Mouse (Mus musculus) intestine, embryonic 15.5 days (tissue): ENCODE data around the gene Atg13. TPM values are rescaled to one million over a fixed set of nuclear protein-coding genes. Genes with fewer than 3 reads are reported as not detected.

Experiments used
- ATAC-seq: fragments of 200-750 bp; cut with Nextera tagmentation; 2 replicates; pipeline ENCODE4 v1.8.0; 2017; ENCODE audit warnings: moderate TSS enrichment, moderate library complexity
- H3K27ac ChIP-seq: fragments of 300-500 bp; sonication (generic); 2 replicates; pipeline ENCODE4 v1.5.1; 2015; ENCODE audit warnings: mild to moderate bottlenecking, inconsistent platforms
- H3K27me3 ChIP-seq: fragments of 300-500 bp; sonication (generic); replicated peaks from 2 replicates; pipeline ENCODE4 v1.6.1; 2015; ENCODE audit warnings: inconsistent platforms
- H3K36me3 ChIP-seq: fragments of 300-500 bp; sonication (generic); 2 replicates; pipeline ENCODE4 v1.6.1; 2015; ENCODE audit warnings: inconsistent platforms
- H3K4me1 ChIP-seq: fragments of 300-500 bp; sonication (generic); replicated peaks from 2 replicates; pipeline ENCODE4 v1.6.1; 2015; ENCODE audit warnings: inconsistent platforms
- H3K4me2 ChIP-seq: fragments of 300-500 bp; sonication (generic); replicated peaks from 2 replicates; pipeline ENCODE4 v1.6.1; 2015; ENCODE audit warnings: mild to moderate bottlenecking, inconsistent platforms
- H3K4me3 ChIP-seq: fragments of 300-500 bp; sonication (generic); replicated peaks from 2 replicates; pipeline ENCODE4 v1.5.1; 2015; ENCODE audit warnings: inconsistent platforms
- H3K9ac ChIP-seq: fragments of 300-500 bp; sonication (generic); 2 replicates; pipeline ENCODE4 v1.6.1; 2015; ENCODE audit warnings: inconsistent platforms
- H3K9me3 ChIP-seq: fragments of 300-500 bp; sonication (generic); 2 replicates; pipeline ENCODE4 v1.6.1; 2016; ENCODE audit warnings: inconsistent platforms
- WGBS: fragments of 180-500 bp; shearing (Covaris S2); methylation state at CpG from one replicate; pipeline ENCODE4 v1.1.7; 2015; 5-methylcytosine and 5-hydroxymethylcytosine counted together
- polyA plus RNA-seq: library from polyadenylated mRNA; unstranded; fragments of >200 nt; fragmentation: Nextera tagmentation; extraction: Ambion mirVana; gene quantifications from 2 replicates; pipeline ENCODE4 v1.2.1, GENCODE M21; 2015

The Atg13 gene
- polyA plus RNA-seq, 1 experiment from 2014 or later = 20.4 TPM

DNA sequence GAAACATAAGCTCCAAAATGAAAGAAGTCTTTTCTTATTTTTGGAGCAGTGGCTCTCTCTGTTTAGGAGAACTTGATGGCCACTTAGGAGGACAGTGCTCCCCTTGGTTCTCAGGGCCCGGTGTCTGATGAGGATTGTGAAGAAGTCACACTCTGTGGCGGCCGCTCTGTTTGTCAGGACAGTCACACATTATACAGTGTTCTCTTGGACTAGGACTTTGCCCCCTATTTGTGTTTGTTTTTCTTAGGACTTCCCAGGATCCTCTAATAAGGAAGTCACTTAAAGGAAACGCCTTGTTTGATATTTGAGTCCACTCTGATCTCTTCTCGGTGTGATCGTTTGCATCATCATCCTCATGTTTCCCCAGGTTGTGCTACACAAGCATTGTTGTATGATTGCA is 7.9 kb upstream of the Atg13 start:
- no peak overlapping the region for H3K27ac ChIP-seq
- WGBS = 65% methylated on average over 6 of the region's 6 CpGs
- ATAC-seq = peak; percentile 94
- 0 out of 2 replicates have a peak, but pooled peaks cover 4% of the 10 kb centered on the region for H3K36me3 ChIP-seq
- H3K9me3 ChIP-seq = no peaks in the 10 kb centered on the region
- no peaks in the 10 kb centered on the region for H3K4me1 ChIP-seq
- peak overlapping the region; percentile 15; the same call in 1 of the 2 replicates for H3K4me2 ChIP-seq
- H3K4me3 ChIP-seq = no peak overlapping the region
- H3K27me3 ChIP-seq = no peaks in the 10 kb centered on the region
- H3K9ac ChIP-seq = no peak overlapping the region

DNA sequence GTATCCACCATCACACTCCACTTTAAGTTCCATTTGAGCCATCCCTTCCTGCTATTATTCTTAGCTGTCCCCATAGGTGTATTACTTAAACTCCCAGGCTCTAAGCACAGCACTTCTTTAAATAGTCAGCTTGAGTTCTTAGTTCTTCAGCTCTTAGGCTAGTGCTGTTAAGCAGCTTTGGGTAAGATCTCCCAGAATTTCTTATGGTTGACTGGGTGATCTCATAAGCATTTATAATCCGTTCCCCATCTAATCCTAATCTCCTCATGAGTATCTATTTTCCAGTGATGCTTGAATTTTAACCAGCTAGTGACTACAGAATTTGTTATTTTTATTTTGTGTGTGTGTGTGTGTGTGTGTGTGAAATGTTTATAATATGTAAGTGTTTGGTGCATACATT is 4.5 kb upstream of the Atg13 start:
- ATAC-seq = no peak
- Histone ChIP-seq H3K4me2 (no peak overlapping the region), H3K27ac (no peak overlapping the region), H3K27me3 (no peaks in the 10 kb centered on the region), H3K36me3 (no peaks in the 10 kb centered on the region), H3K9ac (no peak overlapping the region), H3K4me1 (peaks cover 4% of the 10 kb centered on the region; the same call in 1 of the 2 replicates), H3K4me3 (no peak overlapping the region), H3K9me3 (no peaks in the 10 kb centered on the region)
- WGBS = 91% methylated on average over 1 of the region's 1 CpGs

DNA sequence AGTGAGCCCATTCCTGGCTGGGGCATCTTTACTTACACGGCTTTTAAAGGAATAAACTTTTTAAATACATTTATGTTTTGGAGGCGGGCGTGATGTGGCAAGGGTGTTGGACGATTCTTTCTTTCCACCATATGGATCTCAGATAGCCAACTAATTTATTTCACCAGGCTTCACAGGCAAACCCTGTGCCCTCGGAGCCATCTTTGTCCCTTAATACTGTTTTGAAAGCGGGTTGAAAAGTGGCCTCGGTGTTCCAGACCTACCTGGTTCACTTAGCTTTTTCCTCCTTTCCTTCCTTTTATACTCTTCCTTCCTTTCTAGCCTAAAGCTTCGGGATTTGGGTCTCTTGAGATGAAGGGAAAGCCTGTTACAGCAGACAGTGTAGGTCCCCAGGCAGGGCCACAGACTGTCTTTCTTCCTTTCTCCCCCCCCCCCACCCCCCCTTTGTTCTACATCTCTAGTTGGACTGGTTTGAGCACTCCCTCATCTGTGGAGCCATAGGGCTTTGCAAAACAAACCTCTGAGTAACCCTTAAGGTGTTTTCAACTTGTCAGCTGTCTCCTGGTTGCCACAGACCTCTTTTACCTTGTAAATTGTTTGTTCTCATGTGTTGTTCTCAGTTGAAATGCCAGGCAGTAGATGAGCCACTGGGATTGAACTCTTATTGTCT is 1.0 kb upstream of the Atg13 start:
- Histone ChIP-seq H3K4me1 (peaks cover 7% of the 10 kb centered on the region; the same call in 1 of the 2 replicates), H3K9ac (peak overlapping the region; percentile 61), H3K4me3 (peak overlapping the region; percentile 72), H3K4me2 (peak overlapping the region; percentile 70), H3K27me3 (no peaks in the 10 kb centered on the region), H3K36me3 (no peaks in the 10 kb centered on the region), H3K9me3 (no peaks in the 10 kb centered on the region), H3K27ac (peak overlapping the region; percentile 80)
- WGBS = 2% methylated on average over 8 of the region's 8 CpGs
- no peak for ATAC-seq

GRCm38 (mm10) chr2:91708361-91708760 is 2.0 kb downstream of the Atg13 start:
- H3K9me3 ChIP-seq = no peaks in the 10 kb centered on the region
- no peak for ATAC-seq
- no peak overlapping the region for H3K27ac ChIP-seq
- H3K27me3 ChIP-seq = no peaks in the 10 kb centered on the region
- no peak overlapping the region for H3K4me3 ChIP-seq
- H3K4me1 ChIP-seq = peaks cover 7% of the 10 kb centered on the region; the same call in 1 of the 2 replicates
- no peaks in the 10 kb centered on the region for H3K36me3 ChIP-seq
- H3K9ac ChIP-seq = no peak overlapping the region
- WGBS = 92% methylated on average over 6 of the region's 6 CpGs
- H3K4me2 ChIP-seq = no peak overlapping the region

DNA sequence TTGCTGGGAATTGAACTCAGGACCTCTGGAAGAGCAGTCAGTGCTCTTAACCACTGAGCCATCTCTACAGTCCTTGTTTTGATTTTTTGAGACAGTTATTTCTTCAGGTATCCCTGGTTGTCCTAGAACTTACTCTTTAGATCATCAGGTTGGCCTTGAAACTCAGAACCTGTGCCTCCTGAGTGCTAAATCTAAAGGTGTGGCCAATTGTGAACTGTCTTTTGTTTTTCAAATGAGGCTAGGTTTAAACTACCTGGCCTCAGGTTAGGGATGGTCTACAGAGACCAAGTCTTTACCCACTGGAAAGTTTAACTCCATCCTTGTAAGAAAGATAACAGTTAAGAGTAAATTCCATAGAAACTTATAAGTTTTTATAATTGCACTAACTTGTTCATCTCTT is 3.9 kb downstream of the Atg13 start:
- Histone ChIP-seq H3K4me3 (no peak overlapping the region), H3K27me3 (no peaks in the 10 kb centered on the region), H3K9ac (no peak overlapping the region), H3K36me3 (no peaks in the 10 kb centered on the region), H3K27ac (no peak overlapping the region), H3K4me1 (peaks cover 3% of the 10 kb centered on the region; the same call in 1 of the 2 replicates), H3K4me2 (no peak overlapping the region), H3K9me3 (no peaks in the 10 kb centered on the region)
- no peak for ATAC-seq

DNA sequence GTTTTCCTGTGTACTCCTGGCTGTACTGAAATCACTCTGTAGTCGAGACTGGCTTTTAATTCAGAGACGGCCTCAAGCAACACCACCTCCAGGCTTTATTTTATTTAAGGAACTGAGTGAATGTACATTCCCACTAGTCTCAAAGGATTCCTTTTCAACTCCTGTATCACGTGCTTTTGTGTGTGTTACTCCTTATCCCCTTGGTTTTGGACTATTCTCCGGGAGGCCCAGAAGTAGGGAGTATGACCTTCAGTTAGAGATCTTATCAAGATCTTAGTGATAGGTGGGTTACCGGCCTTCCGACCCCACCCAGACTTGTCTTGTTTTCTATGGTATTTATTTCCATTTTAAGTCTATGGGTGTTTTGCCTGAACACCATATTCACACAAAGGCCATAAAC is 4.6 kb downstream of the Atg13 start:
- H3K27ac ChIP-seq = no peak overlapping the region
- H3K9ac ChIP-seq = no peak overlapping the region
- H3K4me3 ChIP-seq = no peak overlapping the region
- 77% methylated on average over 6 of the region's 6 CpGs for WGBS
- H3K9me3 ChIP-seq = no peaks in the 10 kb centered on the region
- no peaks in the 10 kb centered on the region for H3K36me3 ChIP-seq
- H3K27me3 ChIP-seq = no peaks in the 10 kb centered on the region
- peaks cover 3% of the 10 kb centered on the region; the same call in 1 of the 2 replicates for H3K4me1 ChIP-seq
- no peak overlapping the region for H3K4me2 ChIP-seq
- no peak for ATAC-seq

DNA sequence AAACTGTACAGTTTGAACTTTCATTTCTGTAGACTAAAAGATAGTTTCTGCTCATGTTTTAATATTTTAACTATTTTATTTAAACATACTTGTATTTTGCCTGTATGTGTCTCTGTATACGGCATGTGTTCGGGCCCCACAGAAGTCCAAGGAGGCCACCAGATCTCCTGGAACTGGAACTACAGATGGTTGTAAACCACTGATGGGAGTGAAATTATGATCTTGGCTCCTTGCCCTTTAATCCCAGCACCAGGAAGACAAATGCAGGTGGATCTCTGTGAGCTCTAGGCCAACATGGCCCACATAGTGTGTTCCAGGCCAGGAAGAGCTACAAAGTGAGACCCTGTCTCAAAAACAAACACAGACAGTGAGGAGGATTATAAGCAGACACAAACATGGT is 9.0 kb downstream of the Atg13 start:
- H3K9ac ChIP-seq = no peak overlapping the region
- no peak for ATAC-seq
- H3K27ac ChIP-seq = no peak overlapping the region
- no peaks in the 10 kb centered on the region for H3K27me3 ChIP-seq
- H3K36me3 ChIP-seq = no peaks in the 10 kb centered on the region
- 93% methylated on average over 2 of the region's 2 CpGs for WGBS
- no peak overlapping the region for H3K4me2 ChIP-seq
- no peaks in the 10 kb centered on the region for H3K4me1 ChIP-seq
- no peaks in the 10 kb centered on the region for H3K9me3 ChIP-seq
- no peak overlapping the region for H3K4me3 ChIP-seq

DNA sequence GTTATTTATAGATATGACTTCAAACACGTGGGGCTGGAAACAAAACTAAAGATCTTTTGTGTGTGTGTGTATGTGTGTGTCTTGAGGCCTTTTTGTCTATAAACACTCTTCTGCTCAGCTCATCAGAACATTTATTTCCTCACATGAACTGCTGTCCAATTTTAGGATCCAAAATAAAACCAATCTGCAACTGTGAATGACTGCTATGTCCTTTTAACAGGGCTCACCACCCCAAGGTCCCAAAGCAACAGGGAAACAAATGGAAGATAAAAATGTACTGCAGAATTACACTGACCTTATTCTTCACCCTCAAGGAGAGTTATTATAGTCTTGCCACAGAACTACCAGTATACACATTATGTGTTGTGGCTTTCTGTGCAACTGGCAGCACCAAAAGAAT is 11.2 kb downstream of the Atg13 start:
- H3K27ac ChIP-seq = no peak overlapping the region
- no peak for ATAC-seq
- no peak overlapping the region for H3K4me3 ChIP-seq
- no peaks in the 10 kb centered on the region for H3K9me3 ChIP-seq
- H3K4me2 ChIP-seq = no peak overlapping the region
- no peaks in the 10 kb centered on the region for H3K4me1 ChIP-seq
- 0 out of 2 replicates have a peak, but pooled peaks cover 3% of the 10 kb centered on the region for H3K36me3 ChIP-seq
- WGBS = 62% methylated on average over 1 of the region's 1 CpGs
- no peaks in the 10 kb centered on the region for H3K27me3 ChIP-seq
- no peak overlapping the region for H3K9ac ChIP-seq

DNA sequence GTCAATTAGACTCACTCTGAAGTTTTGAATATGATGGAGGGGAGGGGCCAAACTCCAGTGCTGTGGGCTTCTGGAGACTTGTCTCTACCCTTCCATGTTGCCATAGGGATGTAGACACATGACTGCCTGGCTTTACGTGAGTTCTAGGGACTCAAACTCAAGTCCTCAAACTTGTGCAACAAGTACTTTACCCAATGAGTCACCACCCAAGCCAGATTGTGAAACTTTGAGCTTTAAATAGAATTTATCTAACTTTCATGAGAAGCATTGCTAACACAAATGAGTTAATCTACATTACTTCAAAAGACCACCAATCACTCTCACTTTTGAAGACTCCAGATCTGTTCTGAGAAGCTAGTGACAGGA is 14.2 kb downstream of the Atg13 start:
- peak; percentile 83 for ATAC-seq
- 0 out of 2 replicates have a peak, but pooled peaks cover 3% of the 10 kb centered on the region for H3K36me3 ChIP-seq

DNA sequence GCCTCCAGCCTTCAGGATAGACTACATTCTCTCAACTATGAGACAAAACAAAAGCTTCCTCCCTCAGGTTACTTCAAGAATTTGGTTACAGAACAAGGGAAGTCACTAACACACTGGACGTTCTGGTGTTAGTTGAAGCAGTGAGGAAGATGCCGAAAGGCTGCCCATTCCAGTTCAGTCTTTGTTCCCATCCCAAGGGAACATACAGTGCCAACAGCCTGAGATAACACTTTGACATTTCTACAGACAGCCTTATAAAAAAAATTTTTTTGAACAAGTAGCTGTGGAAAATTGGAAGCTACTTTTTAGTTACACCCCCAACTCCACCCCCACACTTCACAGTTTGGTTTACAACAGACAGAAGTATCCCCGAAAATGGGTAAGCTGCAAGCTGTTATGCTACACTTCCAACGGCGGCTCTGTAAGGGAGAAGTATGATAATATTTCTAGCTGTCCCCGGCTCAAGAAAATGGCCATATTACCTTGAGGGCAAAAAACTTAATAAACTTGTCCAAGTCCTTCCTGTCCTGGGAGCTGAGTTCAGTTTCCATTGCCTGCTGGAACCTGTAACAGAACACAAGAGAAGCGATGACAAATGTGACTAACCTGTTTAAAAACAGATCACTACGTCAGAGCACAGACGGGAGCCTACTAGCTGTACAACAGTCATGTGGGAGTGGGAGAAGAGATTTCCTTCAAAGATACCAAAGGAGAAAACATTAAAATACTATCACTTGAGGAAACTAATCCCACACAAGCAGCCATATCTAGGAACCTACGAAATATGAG is 14.7 kb downstream of the Atg13 start:
- Histone ChIP-seq H3K9ac (no peak overlapping the region), H3K4me2 (no peak overlapping the region), H3K9me3 (no peaks in the 10 kb centered on the region), H3K4me1 (no peaks in the 10 kb centered on the region), H3K27ac (no peak overlapping the region), H3K4me3 (no peak overlapping the region), H3K27me3 (no peaks in the 10 kb centered on the region), H3K36me3 (0 out of 2 replicates have a peak, but pooled peaks cover 5% of the 10 kb centered on the region)
- ATAC-seq = peak; percentile 47; the same call in 1 of the 2 replicates
- 88% methylated on average over 10 of the region's 10 CpGs for WGBS

More for the DNA sequence above, 14.2 kb downstream of the Atg13 start:
- Histone ChIP-seq H3K4me3 (no peak overlapping the region), H3K9ac (no peak overlapping the region), H3K27ac (no peak overlapping the region), H3K27me3 (no peaks in the 10 kb centered on the region), H3K9me3 (no peaks in the 10 kb centered on the region), H3K4me1 (no peaks in the 10 kb centered on the region), H3K4me2 (no peak overlapping the region)
- 61% methylated on average over 1 of the region's 1 CpGs for WGBS

GRCm38 (mm10) chr2:91689452-91689851 is 20.9 kb downstream of the Atg13 start:
- Histone ChIP-seq H3K27ac (no peak overlapping the region), H3K9me3 (no peaks in the 10 kb centered on the region), H3K4me1 (no peaks in the 10 kb centered on the region), H3K36me3 (peaks cover 11% of the 10 kb centered on the region), H3K9ac (no peak overlapping the region), H3K4me2 (no peak overlapping the region), H3K4me3 (no peak overlapping the region), H3K27me3 (no peaks in the 10 kb centered on the region)
- ATAC-seq = no peak
- 82% methylated on average over 7 of the region's 7 CpGs for WGBS

DNA sequence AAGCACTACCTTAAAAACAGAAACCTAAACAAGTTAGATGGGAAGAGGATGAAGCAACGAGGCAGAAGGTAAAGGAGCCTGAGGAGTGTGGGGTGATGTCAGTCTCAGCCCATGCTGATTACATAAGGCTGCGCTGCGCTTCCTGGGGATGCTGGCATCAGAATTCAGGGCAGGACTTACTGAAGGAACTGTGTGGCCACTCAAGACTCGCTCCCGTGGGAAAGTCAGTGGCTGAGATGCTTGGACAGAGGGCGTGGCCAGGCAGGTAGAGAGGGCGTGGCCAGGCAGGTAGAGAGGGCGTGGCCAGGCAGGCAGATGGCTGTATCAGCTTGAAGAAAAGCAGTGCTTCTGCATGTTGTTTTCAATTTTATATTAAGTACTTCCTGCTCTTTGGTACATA is 26.5 kb downstream of the Atg13 start:
- no peak overlapping the region for H3K4me2 ChIP-seq
- no peak overlapping the region for H3K4me3 ChIP-seq
- no peak overlapping the region for H3K27ac ChIP-seq
- no peaks in the 10 kb centered on the region for H3K9me3 ChIP-seq
- ATAC-seq = peak; percentile 43; the same call in 1 of the 2 replicates
- H3K4me1 ChIP-seq = no peaks in the 10 kb centered on the region
- WGBS = 74% methylated on average over 8 of the region's 8 CpGs
- H3K27me3 ChIP-seq = no peaks in the 10 kb centered on the region
- H3K9ac ChIP-seq = no peak overlapping the region
- peaks cover 14% of the 10 kb centered on the region for H3K36me3 ChIP-seq
